31 mouse cellular contexts compared by ENCODE assay signal in genomic region chr16:57488661-57489060, GRCm38 (mm10).
"Had no signal": no experiment of that assay in that cellular context is flagged by ENCODE, and none has a peak within 500 bp of the region (broad histone marks: within the 10 kb centered on the region; RNA-seq: fewer than 3 reads in every experiment).

No protein-coding gene starts in this region.

- H3K4me2 ChIP-seq: limb, embryonic 12.5 days; limb, embryonic 13.5 days; limb, embryonic 15.5 days; liver, embryonic 12.5 days; liver, embryonic 13.5 days; liver, embryonic 15.5 days; lung, embryonic 14.5 days; lung, embryonic 15.5 days; midbrain, embryonic 11.5 days; midbrain, embryonic 12.5 days; midbrain, embryonic 13.5 days; midbrain, embryonic 15.5 days; neural tube, embryonic 12.5 days had no signal

- H3K9ac ChIP-seq: limb, embryonic 12.5 days; limb, embryonic 13.5 days; limb, embryonic 15.5 days; liver, embryonic 12.5 days; liver, embryonic 13.5 days; liver, embryonic 14.5 days; liver, embryonic 15.5 days; liver, postnatal 0 days; lung, embryonic 14.5 days; lung, embryonic 15.5 days; midbrain, embryonic 12.5 days; midbrain, embryonic 13.5 days; midbrain, embryonic 15.5 days; neural tube, embryonic 12.5 days had no signal

- H3K27me3 ChIP-seq: limb, embryonic 12.5 days; limb, embryonic 13.5 days; limb, embryonic 15.5 days; liver, embryonic 12.5 days; liver, embryonic 13.5 days; liver, embryonic 15.5 days; lung, embryonic 15.5 days; megakaryocyte, embryonic 14.5 days; midbrain, embryonic 12.5 days; midbrain, embryonic 13.5 days; midbrain, embryonic 15.5 days; neural tube, embryonic 12.5 days had no signal

- H3K4me3 ChIP-seq: limb, embryonic 10.5 days; limb, embryonic 12.5 days; limb, embryonic 13.5 days; limb, embryonic 15.5 days; liver, embryonic 12.5 days; liver, embryonic 13.5 days; liver, embryonic 15.5 days; lung, embryonic 15.5 days; megakaryocyte, embryonic 14.5 days; midbrain, embryonic 10.5 days; midbrain, embryonic 12.5 days; midbrain, embryonic 13.5 days; midbrain, embryonic 15.5 days; myocyte; neural tube, embryonic 12.5 days had no signal

- H3K4me1 ChIP-seq: liver, embryonic 13.5 days; liver, embryonic 15.5 days; midbrain, embryonic 10.5 days; midbrain, embryonic 12.5 days; midbrain, embryonic 13.5 days; midbrain, embryonic 15.5 days had no signal

- ATAC-seq: liver, embryonic 12.5 days; liver, postnatal 0 days; lung, postnatal 0 days; midbrain, embryonic 13.5 days; midbrain, embryonic 15.5 days; midbrain, embryonic 16.5 days had no signal

- H3K36me3 ChIP-seq: limb, embryonic 10.5 days; limb, embryonic 12.5 days; limb, embryonic 13.5 days; limb, embryonic 15.5 days; liver, embryonic 12.5 days; liver, embryonic 13.5 days; liver, embryonic 15.5 days; lung, embryonic 15.5 days; midbrain, embryonic 10.5 days; midbrain, embryonic 12.5 days; midbrain, embryonic 13.5 days; midbrain, embryonic 15.5 days; neural tube, embryonic 12.5 days had no signal

- H3K9me3 ChIP-seq: limb, embryonic 10.5 days; limb, embryonic 12.5 days; limb, embryonic 13.5 days; limb, embryonic 15.5 days; liver, embryonic 12.5 days; liver, embryonic 13.5 days; liver, embryonic 15.5 days; lung, embryonic 15.5 days; megakaryocyte, embryonic 14.5 days; midbrain, embryonic 10.5 days; midbrain, embryonic 12.5 days; midbrain, embryonic 13.5 days; midbrain, embryonic 15.5 days; neural tube, embryonic 12.5 days had no signal

- DNase-seq: left cerebral cortex, postnatal 4 days; liver; liver, embryonic 13.5 days; liver, postnatal 0 days; lung, adult 18-20 months; lung, adult 2 months; lung, embryonic 14.5 days; lung, postnatal 10 days; lung, postnatal 14 days; lung, postnatal 36 days; lung, postnatal 4 days; midbrain, embryonic 14.5 days had no signal

- H3K27ac ChIP-seq: limb, embryonic 10.5 days; limb, embryonic 12.5 days; limb, embryonic 13.5 days; liver, embryonic 12.5 days; liver, embryonic 13.5 days; liver, embryonic 14.5 days; liver, embryonic 15.5 days; lung, embryonic 15.5 days; macrophage; midbrain, embryonic 10.5 days; midbrain, embryonic 12.5 days; midbrain, embryonic 13.5 days; midbrain, embryonic 15.5 days; neural tube, embryonic 12.5 days had no signal
